Mouse (Mus musculus) ES-Bruce4 (cell line): ENCODE measurements around the gene Insl6.

ENCODE experiments used
- CTCF ChIP-seq: IDR thresholded peaks from one replicate; pipeline ENCODE4 v1.8.1; 2011; ENCODE audit warnings: low read depth, low read length
- POLR2A ChIP-seq: IDR thresholded peaks from one replicate; pipeline ENCODE4 v1.8.1; 2011; ENCODE audit warnings: low read length; ENCODE audit not compliant: insufficient read depth

DNA sequence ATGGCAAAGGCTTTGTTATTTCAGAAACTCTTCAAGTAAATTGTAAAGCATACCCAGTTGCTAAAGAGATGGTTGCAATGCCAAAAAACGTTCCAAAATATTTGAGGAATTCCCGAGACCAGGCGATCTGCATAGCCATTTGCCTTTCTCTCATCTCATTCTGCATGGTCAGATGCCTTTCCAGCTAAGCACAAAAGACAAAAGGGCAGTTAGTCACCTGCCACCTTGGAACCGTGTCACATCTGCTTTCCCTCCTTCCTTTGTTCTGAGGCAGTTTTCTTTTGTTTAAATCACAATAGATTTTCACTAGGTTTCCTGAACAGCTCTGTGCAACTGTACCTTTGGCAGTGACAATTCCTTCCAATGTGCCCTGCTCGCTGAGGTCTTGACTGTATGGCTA, 25.8 kb upstream of the Insl6 start:
- TF ChIP-seq CTCF (no peak), POLR2A (no peak)
